In genomic region chr16:76079761-76080502, GRCm38 (mm10) we compare ENCODE assay signal across 24 mouse cellular contexts. TPM values are rescaled to one million over a fixed set of nuclear protein-coding genes. Genes with fewer than 3 reads are reported as not detected.
DNase-seq lines count a peak whose midpoint lies in the region; ATAC-seq lines count a peak whose summit lies in the region.
"Had no signal": no experiment of that assay in that cellular context is flagged by ENCODE, and none has a peak within 500 bp of the region (broad histone marks: within the 10 kb centered on the region; RNA-seq: fewer than 3 reads in every experiment).

No protein-coding gene starts in this region.

- whole genome bisulfite sequencing in kidney, embryonic 14.5 days = 79% methylated on average over 6 of the region's 6 CpGs

- H3K9ac ChIP-seq in kidney, embryonic 14.5 days (ENCODE audit: low read depth, low read length) = no peak overlapping the region
- H3K9ac ChIP-seq: hindbrain, embryonic 15.5 days; liver, postnatal 0 days; midbrain, embryonic 13.5 days had no signal

- H3K4me3 ChIP-seq in kidney, embryonic 14.5 days (ENCODE audit: low read length) = no peak overlapping the region
- H3K4me3 ChIP-seq: forebrain, embryonic 10.5 days; gastrocnemius, adult 2 months; heart, embryonic 10.5 days; hindbrain, embryonic 15.5 days; left cerebral cortex, adult 2 months; limb, embryonic 10.5 days; megakaryocyte, embryonic 14.5 days; midbrain, embryonic 13.5 days had no signal

- H3K27ac ChIP-seq in kidney, embryonic 14.5 days (ENCODE audit: low read depth, low read length) = no peak overlapping the region
- H3K27ac ChIP-seq: forebrain, embryonic 10.5 days; gastrocnemius, adult 2 months; heart, embryonic 10.5 days; hindbrain, embryonic 15.5 days; left cerebral cortex, adult 2 months; limb, embryonic 10.5 days; midbrain, embryonic 13.5 days had no signal

- no peaks in the 10 kb centered on the region for H3K36me3 ChIP-seq in kidney, embryonic 14.5 days (ENCODE audit: control insufficient read depth, insufficient read depth, low read length)
- H3K36me3 ChIP-seq: forebrain, embryonic 10.5 days; heart, embryonic 10.5 days; hindbrain, embryonic 15.5 days; limb, embryonic 10.5 days; midbrain, embryonic 13.5 days had no signal

- peaks cover 5% of the 10 kb centered on the region; the same call in 1 of the 2 replicates for H3K9me3 ChIP-seq in kidney, embryonic 14.5 days (ENCODE audit: control insufficient read depth, low read length)
- H3K9me3 ChIP-seq: forebrain, embryonic 10.5 days; heart, embryonic 10.5 days; hindbrain, embryonic 15.5 days; limb, embryonic 10.5 days had no signal

- no peak overlapping the region for H3K4me2 ChIP-seq in kidney, embryonic 14.5 days (replicated peaks; ENCODE audit: low read depth, low read length)
- H3K4me2 ChIP-seq: hindbrain, embryonic 15.5 days; midbrain, embryonic 13.5 days had no signal

- H3K4me1 ChIP-seq in kidney, embryonic 14.5 days (ENCODE audit: control insufficient read depth, insufficient read depth, low read length) = no peaks in the 10 kb centered on the region
- H3K4me1 ChIP-seq: forebrain, embryonic 10.5 days; heart, embryonic 10.5 days; hindbrain, embryonic 15.5 days; megakaryocyte, embryonic 14.5 days; midbrain, embryonic 13.5 days had no signal

- H3K27me3 ChIP-seq in kidney, embryonic 14.5 days (ENCODE audit: control insufficient read depth, insufficient read depth, low read length) = no peaks in the 10 kb centered on the region
- H3K27me3 ChIP-seq: hindbrain, embryonic 15.5 days; megakaryocyte, embryonic 14.5 days; midbrain, embryonic 13.5 days had no signal

- intact Hi-C loops in gastrocnemius, postnatal 36 days (cut with DNase I) = no loop called here

- ATAC-seq in kidney, embryonic 14.5 days (ENCODE audit: low FRiP score, low TSS enrichment) = no peak
- ATAC-seq: forebrain, embryonic 16.5 days; liver, postnatal 0 days; midbrain, embryonic 13.5 days had no signal

- DNase-seq in kidney, adult 8-10 months = peak; percentile 30 to 34
- peak; percentile 5 for DNase-seq in right cerebral cortex, adult 18-20 months
- no peak for DNase-seq in right cerebral cortex, adult 2 months (ENCODE audit: low spot score in 2 of 2)
- DNase-seq in kidney, postnatal 14 days = peak; percentile 28
- no peak for DNase-seq in embryo, embryonic 10 days (ENCODE audit: low spot score)
- DNase-seq in gastrocnemius, postnatal 36 days = no peak
- DNase-seq: adrenal gland, postnatal 25 days; cerebellum, adult 11 months; cerebellum, adult 9-11 months; gastrocnemius, adult 2 months; heart, postnatal 4 days; liver; liver, postnatal 0 days; lung, postnatal 14 days; thymus, postnatal 14 days had no signal

RNA-seq across cellular contexts. Expression of gene Samsn1, which starts 57.9 kb away (rescaled TPM):
- polyA plus RNA-seq in kidney, embryonic 14.5 days (2014; fragmentation: Nextera tagmentation; extraction: Ambion mirVana) = 3.6 and 4.4 TPM in 2 replicates
- total RNA-seq in gastrocnemius, postnatal 36 days (2021) = under 1 TPM in 1 of 2 experiments, not detected in 1; 0.30 TPM

Comparison
In these comparisons a context has a peak if more than half of its experiments do, and no peak if none do; other contexts are left out.
1. DNase-seq: peak in kidney, adult 8-10 months (2 of 2), right cerebral cortex, adult 18-20 months (single experiment) and kidney, postnatal 14 days (single experiment); none in right cerebral cortex, adult 2 months (0 of 2), embryo, embryonic 10 days (single experiment) and gastrocnemius, postnatal 36 days (0 of 2).